Mouse (Mus musculus): Measurements from ENCODE around the gene Adss. TPM values are rescaled to one million over a fixed set of nuclear protein-coding genes. Genes with fewer than 3 reads are reported as not detected.

Gene Adss
- 218 TPM for polyA plus RNA-seq (2014; fragmentation: Illumina TruSeq; extraction: RNeasy Lipid Tissue Mini Kit (QIAGEN cat#74804); ENCODE audit: low read depth, low replicate concordance)

GRCm38 (mm10) chr1:177796193-177796939 is at the start of gene Adss:
TSS of gene Adss (minus strand) at chr1:177796511.

GRCm38 (mm10) chr1:177729043-177730024 is 67.0 kb downstream of the Adss start, which contains the start of gene 1700016C15Rik:
TSS of gene 1700016C15Rik (plus strand) at chr1:177729814.

Other genes with a start within 250 kb of the Adss start
- gene 1700016C15Rik, start 66.7 kb downstream of the Adss start, polyA plus RNA-seq (2014; fragmentation: Illumina TruSeq; extraction: RNeasy Lipid Tissue Mini Kit (QIAGEN cat#74804); ENCODE audit: low read depth, low replicate concordance), result 0.88 TPM
- gene Catspere2, start 186.9 kb upstream of the Adss start, polyA plus RNA-seq (2014; fragmentation: Illumina TruSeq; extraction: RNeasy Lipid Tissue Mini Kit (QIAGEN cat#74804); ENCODE audit: low read depth, low replicate concordance), result 4.5 TPM

Measured in sigmoid colon, adult 10 weeks (tissue).